Mouse (Mus musculus): ENCODE data around the gene Nedd4. TPM values are rescaled to one million over a fixed set of nuclear protein-coding genes. Genes with fewer than 3 reads are reported as not detected.
"Not testable (repeated sequence)": the region's sequence is repeated elsewhere in the genome, so short reads cannot be mapped to it uniquely, and the experiment has no call there.

The Nedd4 gene
- total RNA-seq, 2 experiments from 2014 or later = 469 to 580 TPM

DNA sequence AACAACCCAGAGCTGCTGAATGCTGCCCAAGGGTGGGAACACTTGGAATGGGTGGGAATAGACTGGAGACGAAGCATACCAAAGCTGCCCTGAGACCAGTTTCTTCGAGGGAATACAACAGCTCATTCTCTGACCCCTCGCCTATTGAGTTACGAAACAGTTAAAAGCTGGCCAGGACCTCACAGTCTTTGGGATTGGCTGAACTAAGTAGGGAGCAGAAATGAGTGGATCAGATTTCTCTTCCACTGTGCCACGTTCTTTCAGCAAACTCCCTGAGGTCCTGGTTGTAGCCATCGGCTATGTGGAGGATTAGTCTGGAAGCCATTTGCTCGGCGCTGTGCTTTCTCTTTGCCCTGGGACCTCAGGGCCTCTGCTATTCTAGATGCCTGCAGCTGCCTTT lies 9.2 kb upstream of the Nedd4 start:
- peak; percentile 58 for DNase-seq

GRCm38 (mm10) chr9:72653533-72653932 lies 8.6 kb upstream of the Nedd4 start:
- no peak for DNase-seq

- DNase-seq = peak; percentile 89
These were observed 7.4 kb upstream of the Nedd4 start for GRCm38 (mm10) chr9:72654593-72655242.

GRCm38 (mm10) chr9:72655602-72656001 lies 6.5 kb upstream of the Nedd4 start:
- DNase-seq = no peak

GRCm38 (mm10) chr9:72656491-72656890 lies 5.7 kb upstream of the Nedd4 start:
- no peak for DNase-seq

DNA sequence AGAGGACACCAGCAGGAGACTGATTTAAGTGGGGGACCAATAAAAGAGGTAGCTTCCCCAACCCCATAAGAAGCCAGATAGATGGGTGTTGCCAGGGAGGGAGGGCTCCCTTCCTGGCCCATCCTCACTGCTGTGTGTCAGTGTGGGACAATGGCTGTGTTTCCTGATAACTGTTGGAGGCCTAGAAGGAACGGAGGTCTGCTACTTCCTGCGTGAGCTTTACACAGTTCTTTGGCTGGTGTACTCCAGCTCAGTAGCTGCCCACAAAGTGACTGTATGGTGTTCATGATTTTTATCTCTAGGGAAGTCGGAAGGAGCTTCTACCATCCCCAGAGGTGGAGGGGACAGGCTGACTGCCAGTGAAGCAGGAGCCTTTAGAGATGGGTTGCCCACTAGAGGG lies 5.2 kb upstream of the Nedd4 start:
- no peak for DNase-seq

- DNase-seq = no peak
These were observed 4.5 kb upstream of the Nedd4 start for GRCm38 (mm10) chr9:72657694-72658093.

DNA sequence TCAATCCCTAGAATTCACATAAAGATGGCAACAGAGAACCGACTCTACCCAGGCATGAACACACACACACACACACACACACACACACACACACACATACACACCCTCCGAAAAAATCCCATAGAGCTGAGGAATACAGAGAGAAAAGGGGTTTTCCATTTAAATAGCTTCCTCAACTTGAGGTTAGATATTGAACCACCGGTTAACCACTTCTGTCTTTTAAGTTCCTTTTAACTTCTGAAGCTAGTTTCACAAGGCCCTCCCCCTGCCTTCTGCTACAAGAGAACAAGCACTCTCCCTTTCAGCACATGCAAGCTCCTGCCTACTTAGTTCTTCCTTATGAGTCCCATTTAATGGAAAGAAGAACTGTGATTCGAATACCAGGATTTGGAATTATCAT lies 2.0 kb upstream of the Nedd4 start:
- no peak for DNase-seq

DNA sequence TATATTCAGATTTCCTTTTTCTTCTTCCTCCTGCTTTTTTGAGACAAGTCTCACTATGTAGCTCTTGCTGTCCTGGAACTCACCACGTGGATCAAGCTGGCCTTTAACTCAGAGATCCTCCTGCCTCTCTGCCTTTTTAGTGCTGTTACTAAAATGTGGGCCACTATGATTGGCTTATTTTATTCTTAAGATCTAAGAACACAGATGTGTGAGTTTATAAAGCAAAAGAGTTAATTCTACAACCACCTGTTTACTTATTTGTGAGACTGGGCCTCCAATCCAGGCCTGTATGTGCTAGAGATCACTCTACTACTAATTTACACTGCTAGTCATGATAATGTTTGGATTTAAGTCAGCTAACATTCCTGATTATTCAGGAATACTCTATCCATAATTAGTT lies 1.2 kb upstream of the Nedd4 start:
- no peak for DNase-seq

- DNase-seq = no peak
These were observed 618 bp upstream of the Nedd4 start for GRCm38 (mm10) chr9:72661561-72661894.

- DNase-seq = peak; percentile 85
These were observed 766 bp downstream of the Nedd4 start for GRCm38 (mm10) chr9:72662691-72663533.

DNA sequence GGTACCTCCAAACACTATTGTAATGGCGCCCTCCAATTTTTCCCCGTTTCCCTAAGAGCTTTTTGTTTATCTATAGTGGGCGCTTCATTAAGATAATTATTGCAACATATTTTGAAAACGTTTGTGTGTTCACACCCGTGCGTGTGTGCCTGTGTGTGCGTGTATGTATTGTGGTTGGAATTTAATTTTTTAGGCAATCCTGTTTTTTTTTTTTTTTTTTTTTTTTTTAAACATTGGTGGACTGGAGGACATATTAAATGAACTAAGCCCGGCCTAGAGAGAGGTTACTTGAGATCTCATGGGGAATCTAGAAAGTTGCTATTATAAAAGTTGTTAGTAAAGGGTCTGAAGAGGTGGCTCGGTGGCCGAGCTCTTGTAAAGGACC lies 1.4 kb downstream of the Nedd4 start:
- DNase-seq = no peak

DNA sequence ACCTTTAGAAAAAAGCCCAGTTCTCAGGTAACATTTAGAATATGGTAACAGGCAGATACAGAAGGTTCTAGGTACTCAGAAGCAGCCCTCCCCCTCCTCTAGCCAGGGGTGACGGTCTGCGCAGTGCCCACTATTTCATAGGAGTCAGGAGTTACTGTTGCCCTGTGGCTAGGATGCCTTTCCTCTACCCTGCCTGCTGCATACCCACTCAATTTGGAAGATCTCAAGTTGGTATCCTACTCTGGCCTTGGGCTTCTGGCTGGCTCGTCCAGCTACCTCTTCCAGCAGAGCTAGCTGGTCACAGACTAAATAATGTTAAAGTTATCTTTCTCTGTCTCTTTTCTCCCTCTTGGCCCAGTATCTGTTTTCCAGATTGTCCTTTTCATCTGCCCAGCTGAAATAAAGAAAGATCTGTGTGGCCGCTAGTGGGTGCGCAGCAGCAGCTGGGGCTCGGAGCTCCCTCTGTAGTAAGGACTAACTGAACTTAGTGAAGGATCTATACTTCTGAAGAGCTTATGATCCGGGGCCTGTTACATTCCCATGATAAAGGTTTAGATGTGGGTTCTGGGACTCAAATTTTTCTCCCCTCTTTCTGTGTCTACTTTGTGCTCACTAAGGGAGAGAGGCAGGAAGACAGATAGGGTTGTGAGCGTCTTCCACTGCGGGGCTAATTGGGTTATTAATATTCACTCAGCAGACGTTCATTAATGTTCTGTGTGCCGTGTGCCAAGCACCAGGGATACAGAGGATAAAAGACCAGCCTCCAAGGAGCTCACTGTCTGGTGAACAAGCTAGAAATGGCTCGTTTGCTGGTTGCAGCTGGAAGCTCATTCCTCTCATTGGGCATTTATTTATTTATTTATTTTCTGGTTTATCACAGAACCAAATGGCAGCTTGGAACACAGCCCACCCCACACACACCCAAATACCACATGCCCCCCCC lies 2.5 kb downstream of the Nedd4 start:
- DNase-seq = no peak

- DNase-seq = no peak
These were observed 3.4 kb downstream of the Nedd4 start for GRCm38 (mm10) chr9:72665517-72665916.

DNA sequence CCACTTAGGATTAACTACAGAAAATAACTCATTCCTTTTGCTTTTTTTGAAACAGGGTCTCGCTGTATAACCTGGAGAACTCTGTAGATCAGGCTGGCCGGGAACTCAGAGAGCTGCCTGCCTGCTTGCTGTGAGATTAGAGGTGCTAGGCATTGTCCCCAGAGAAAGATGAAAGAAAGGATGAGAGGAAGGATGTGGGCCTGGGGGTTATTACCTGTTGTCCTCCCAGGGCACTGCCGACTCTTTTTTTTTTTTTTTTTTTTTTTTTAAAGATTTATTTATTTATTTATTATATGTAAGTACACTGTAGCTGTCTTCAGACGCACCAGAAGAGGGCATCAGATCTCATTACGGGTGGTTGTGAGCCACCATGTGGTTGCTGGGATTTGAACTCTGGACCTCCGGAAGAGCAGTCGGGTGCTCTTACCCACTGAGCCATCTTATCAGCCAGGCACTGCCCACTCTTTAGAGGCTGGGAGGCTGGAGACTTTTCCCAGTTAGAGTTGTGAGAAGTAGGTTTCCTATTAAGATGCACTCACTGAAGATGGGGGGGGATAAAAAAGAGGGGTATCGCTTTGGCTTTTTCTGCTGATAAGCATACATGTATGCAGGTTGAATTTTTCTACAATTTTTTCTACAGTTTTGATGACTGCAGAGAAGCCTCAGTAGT lies 4.3 kb downstream of the Nedd4 start:
- DNase-seq = not testable (repeated sequence)

DNA sequence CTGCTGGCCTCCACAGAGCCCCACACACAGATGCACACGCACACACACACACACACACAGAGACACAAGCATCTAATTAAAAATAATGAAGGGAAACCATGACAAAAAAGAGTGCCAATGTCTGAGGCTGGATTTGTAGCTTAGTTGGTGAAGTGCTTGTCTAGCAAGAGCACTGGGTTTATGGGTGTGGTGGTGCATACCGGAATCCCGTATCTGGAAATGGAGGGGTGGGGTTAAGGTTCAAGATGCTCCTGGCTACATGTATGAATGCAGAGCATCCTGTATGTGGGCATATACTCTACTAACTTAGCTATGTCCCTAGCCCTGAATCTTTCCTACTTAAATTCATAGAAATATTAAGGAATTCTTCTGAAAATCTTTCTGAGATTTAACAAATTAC lies 5.0 kb downstream of the Nedd4 start:
- DNase-seq = no peak

GRCm38 (mm10) chr9:72669383-72669782 lies 7.2 kb downstream of the Nedd4 start:
- DNase-seq = peak; percentile 46

DNA sequence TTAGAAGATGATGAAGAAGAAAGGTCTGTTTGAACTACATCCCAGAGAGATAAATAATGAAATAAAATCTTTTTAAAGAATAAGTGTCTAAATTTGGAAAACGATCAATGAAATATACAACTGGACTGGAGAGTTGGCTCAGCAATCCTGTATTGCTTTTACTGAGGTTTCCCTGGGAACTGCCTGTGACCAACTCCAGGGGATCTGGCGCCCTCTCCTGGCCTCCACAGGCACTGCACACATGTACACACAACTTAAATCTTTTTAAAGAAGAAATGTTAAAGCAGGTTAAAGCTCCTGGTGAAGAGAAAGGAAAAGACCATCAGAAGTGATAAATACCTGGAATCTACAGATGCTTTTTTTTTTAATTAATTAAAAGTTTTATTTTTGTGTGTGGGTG lies 10.2 kb downstream of the Nedd4 start:
- peak; percentile 91 for DNase-seq

DNA sequence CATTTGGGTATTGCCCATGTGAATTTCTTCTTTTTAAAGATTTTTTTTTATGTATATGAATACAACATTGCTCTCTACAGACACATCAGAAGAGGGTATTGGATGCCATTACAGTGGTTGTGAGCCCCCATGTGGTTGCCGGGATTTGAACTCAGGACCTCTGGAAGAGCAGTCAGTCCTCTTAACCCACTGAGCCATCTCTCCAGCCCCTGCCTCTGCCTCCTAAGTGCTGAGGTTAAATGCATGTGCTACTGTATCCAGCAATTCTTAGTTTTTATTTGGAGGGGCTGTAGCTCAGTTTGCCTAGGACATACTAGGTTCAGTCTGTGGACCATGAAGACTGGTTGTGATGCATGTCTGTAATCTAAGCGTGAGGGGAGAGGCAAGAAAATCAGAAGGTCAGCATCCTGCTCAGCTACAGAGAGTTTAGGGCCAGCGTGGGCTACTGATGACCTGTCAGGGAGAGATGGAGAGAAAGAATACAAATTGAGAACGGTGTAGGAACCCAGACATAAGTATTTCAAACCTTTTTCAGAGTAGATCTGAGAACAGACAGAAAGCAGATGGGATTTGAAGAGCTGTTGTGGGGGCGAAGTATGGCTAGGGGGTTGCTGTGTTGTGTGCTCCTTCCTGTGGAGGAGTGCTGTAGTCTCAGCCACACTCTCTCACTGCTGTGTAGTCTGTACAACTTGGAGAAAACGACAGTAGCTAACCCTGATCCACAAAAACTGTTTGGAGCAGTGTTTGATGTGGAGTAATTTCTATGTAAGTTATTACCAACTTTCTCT lies 13.0 kb downstream of the Nedd4 start:
- DNase-seq = no peak

DNA sequence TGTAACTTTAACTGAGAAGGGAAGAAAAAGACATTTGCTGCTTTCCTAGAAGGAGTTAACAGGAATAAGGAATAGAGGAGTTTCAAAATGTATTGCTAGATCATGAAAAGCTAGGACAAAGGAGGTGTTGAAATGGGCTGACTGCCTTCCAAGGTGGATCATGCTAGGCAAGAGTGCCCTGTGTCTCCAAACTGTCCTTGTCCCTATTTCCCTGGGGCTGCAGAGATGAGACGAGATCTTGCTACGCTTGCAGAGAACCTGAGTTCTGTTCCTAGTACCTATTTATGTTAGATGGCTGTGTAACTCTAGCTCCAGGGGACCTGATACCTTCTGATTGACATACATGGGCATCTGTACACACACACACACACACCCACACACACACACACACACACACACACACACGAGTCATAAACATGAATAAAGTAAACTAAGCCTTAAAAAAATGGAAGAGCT lies 13.6 kb downstream of the Nedd4 start:
- DNase-seq = no peak

DNA sequence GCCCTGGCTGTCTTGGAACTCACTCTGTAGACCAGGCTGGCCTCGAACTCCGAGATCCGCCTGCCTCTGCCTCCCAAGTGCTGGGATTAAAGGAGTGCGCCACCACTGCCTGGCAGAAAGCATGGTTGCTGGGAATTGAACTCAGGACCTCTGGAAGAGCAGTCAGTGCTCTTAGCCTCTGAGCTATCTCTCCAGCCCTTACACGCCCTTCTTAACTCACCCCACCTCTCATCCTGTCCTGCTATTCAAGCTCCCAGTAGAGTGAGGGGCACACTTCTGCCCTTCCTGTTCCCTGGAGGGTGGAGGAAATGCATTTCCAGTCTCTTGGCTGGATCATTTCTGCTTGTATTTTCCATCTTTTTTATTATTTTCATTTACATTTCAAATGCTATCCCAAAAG lies 15.5 kb downstream of the Nedd4 start:
- no peak for DNase-seq

Data from adrenal gland, postnatal 10 days (tissue).